Mouse (Mus musculus) liver, postnatal 0 days (tissue): ENCODE measurements around the gene Plekhg1.

ENCODE experiments used
- CTCF ChIP-seq: sonication (generic); IDR thresholded peaks from 2 replicates; pipeline ENCODE4 v1.5.1; 2016; ENCODE audit warnings: antibody characterized with exemption, low read depth
- EP300 ChIP-seq: IDR thresholded peaks from 2 replicates; pipeline ENCODE4 v1.6.1; 2016; ENCODE audit warnings: antibody characterized with exemption, low read depth, mild to moderate bottlenecking

DNA sequence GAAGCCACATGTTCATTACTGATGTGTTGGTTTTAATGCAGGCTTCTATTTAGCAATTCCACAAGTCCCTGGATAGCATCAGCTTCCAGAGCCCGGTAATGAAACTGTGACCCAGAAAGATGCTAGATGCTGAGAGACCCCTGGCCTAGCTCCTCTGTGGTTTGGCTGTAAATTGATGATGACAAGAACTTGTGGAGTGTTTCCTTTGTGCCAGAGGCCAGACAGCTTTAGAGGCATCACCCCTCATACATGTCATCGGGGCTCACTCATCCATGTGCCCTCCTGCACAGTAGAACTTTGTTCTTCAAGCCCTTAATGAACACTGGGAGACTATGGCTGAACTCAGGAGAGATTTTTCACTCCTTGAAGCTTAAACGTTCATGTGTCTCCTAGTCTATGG, 165.6 kb downstream of the Plekhg1 start:
- TF ChIP-seq EP300 (no peak), CTCF (no peak)
